Mouse (Mus musculus) olfactory bulb, adult 2 months (tissue): Measurements from ENCODE around the gene Klk10.

Source experiments
- CTCF ChIP-seq: fragments of 200-500 bp; IDR thresholded peaks from 2 replicates; pipeline ENCODE4 v1.5.1; 2012; ENCODE audit warnings: low read depth, mild to moderate bottlenecking, low read length, moderate library complexity; ENCODE audit not compliant: insufficient read depth
- POLR2A ChIP-seq: fragments of 200-500 bp; IDR thresholded peaks from 2 replicates; pipeline ENCODE4 v1.6.1; 2012; ENCODE audit warnings: mild to moderate bottlenecking, low read depth, low read length, moderate library complexity; ENCODE audit not compliant: insufficient read depth

- TF ChIP-seq CTCF = no peak
- no peak for TF ChIP-seq POLR2A
These were observed 12.2 kb upstream of the Klk10 start, which contains the start of gene Klk12 for GRCm38 (mm10) chr7:43768597-43768996.
